Mouse (Mus musculus): ENCODE measurements around the gene Tex14. TPM values are rescaled to one million over a fixed set of nuclear protein-coding genes. Genes with fewer than 3 reads are reported as not detected.

The Tex14 gene
- polyA plus RNA-seq, 1 experiment: 0.08 TPM

DNA sequence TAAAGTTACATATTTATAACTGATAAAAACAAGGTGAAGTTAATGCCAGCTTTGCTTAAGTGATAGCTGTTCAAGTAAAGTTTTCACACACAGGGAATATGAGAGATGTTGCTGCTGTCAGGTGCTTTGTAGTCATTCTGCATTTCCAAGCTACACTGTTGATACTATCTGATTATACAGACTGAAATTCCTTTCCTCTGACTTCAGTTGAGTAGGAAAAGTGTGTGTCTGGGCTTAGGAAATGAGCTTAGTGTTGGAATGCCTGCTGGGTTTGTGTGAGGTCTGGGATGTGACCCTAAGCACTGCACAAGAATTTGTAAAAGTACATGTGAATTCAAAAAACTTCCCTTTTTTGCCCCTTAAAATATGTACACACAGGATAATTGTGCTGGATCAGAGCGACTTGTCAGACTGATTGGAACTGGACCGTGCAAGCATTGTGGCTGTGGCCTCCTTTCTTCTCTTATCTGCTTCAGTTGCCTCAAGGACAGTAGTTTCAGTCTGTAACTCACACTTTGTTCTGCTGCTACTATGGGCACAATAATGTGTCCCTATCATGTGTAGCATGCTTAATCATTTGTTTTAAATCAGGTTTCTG, 150.3 kb downstream of the Tex14 start:
- H3K27ac ChIP-seq (ENCODE audit: insufficient read depth, low read depth, low read length): no peak overlapping the region
- H3K36me3 ChIP-seq (ENCODE audit: control insufficient read depth, insufficient read depth, low read length): no peaks in the 10 kb centered on the region
- H3K4me3 ChIP-seq (ENCODE audit: insufficient read depth, low read depth, low read length): no peak overlapping the region
- H3K27me3 ChIP-seq (replicated peaks; ENCODE audit: control insufficient read depth, insufficient read depth, low read length): no peaks in the 10 kb centered on the region
- no peak for DNase-seq
- TF ChIP-seq POLR2A (IDR thresholded peaks at IDR 0.05; ENCODE audit: low read depth, low read length) (no peak), CTCF (conservative IDR thresholded peaks at IDR 0.05; ENCODE audit: insufficient read depth, insufficient read length, low read depth, low read length) (no peak)
- no peaks in the 10 kb centered on the region for H3K4me1 ChIP-seq (ENCODE audit: control insufficient read depth, insufficient read depth, low read length)
- 47% methylated on average over 2 of the region's 2 CpGs for WGBS

DNA sequence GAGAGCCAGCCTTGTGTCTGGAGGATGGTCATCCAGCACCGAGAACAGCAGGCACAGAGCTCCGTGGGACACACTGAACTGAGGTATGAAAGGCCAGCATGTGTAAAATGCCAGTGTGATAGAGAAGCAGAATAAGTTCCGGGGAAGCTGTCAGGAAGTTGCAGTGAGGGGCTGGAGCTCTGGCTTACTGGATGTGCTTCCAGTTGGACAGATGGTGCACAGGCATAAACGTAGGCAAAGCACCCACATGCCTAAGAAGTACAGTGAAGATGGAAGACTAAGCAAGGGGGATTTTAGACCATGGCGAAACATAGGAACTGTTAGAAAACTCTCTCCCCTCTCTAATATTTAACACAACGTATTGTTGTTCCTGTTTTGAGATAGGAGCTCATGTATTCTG, 156.3 kb downstream of the Tex14 start:
- Histone ChIP-seq H3K27me3 (replicated peaks; ENCODE audit: control insufficient read depth, insufficient read depth, low read length) (no peaks in the 10 kb centered on the region), H3K4me3 (ENCODE audit: insufficient read depth, low read depth, low read length) (no peak overlapping the region), H3K36me3 (ENCODE audit: control insufficient read depth, insufficient read depth, low read length) (no peaks in the 10 kb centered on the region), H3K27ac (ENCODE audit: insufficient read depth, low read depth, low read length) (no peak overlapping the region), H3K4me1 (ENCODE audit: control insufficient read depth, insufficient read depth, low read length) (no peaks in the 10 kb centered on the region)
- 77% methylated on average over 6 of the region's 6 CpGs for WGBS
- no peak for DNase-seq
- TF ChIP-seq CTCF (conservative IDR thresholded peaks at IDR 0.05; ENCODE audit: insufficient read depth, insufficient read length, low read depth, low read length): no peak
- no peak for TF ChIP-seq POLR2A (IDR thresholded peaks at IDR 0.05; ENCODE audit: low read depth, low read length)

DNA sequence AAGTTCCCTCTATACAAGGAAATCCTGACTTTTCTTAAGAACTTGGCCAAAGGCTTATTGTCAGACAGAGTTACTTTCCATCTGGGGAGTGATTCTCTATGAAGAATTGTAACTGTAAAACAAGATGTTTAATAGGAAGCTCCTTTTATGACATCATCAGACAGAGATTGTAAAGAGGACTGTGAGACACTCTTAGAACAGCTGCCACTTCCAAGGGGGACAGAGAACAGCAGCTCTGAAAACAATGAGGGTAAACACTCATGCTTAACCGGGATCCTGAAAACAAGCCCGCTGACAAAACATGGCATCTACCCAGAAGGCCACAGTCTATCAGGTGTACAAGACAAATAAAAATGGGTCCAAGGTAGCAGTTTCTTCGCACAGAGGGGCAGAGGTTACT, 161.6 kb downstream of the Tex14 start, which contains the start of gene Gm11492:
TSS of gene Gm11492 (plus strand) at position 153 of the 400 bp plus-strand sequence.
- no peak within 1 kb of the TSS for H3K27ac ChIP-seq (ENCODE audit: insufficient read depth, low read depth, low read length)
- 72% methylated on average over 3 of the region's 3 CpGs for WGBS

DNA sequence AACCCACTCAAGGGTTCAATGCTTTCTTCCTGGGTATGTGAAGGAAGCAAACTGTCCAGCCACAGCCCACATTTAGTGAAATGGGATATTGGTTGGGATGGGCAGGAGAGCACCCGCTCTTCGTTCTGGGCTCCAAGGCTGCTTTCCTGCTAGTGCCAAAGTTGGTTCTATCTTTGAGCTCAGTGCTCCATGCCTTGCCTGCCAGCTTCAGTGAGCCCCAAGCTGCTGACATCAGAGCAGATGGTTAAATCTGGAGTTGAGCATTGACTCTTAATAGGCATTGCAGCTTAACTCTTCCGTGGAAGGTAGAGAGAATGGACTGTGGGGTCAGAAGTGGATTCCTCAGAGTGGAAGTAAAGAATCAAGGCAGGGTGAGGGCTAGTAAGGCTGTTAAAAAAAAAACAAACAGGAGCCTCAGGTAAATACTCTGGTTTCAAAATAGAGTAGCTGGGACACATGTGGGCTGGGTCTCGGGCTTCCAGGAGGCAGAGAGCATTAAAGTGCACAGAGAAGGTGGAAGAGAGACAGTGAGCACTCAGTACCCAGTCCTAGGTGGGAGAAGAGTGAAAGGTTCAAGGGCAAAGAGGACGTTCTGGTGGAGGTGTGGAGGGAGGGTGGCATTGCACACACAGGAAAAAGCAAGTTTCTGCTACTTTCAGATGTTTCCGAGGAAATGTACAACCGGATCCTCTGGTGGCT, 163.5 kb downstream of the Tex14 start, which contains the start of gene Sept4:
TSS of gene Sept4 (plus strand) at position 649 of the 699 bp plus-strand sequence.
- Histone ChIP-seq H3K4me3 (ENCODE audit: insufficient read depth, low read depth, low read length) (no peak within 1 kb of the TSS), H3K27ac (ENCODE audit: insufficient read depth, low read depth, low read length) (no peak within 1 kb of the TSS), H3K36me3 (ENCODE audit: control insufficient read depth, insufficient read depth, low read length) (no peaks in the 10 kb centered on the region), H3K4me1 (ENCODE audit: control insufficient read depth, insufficient read depth, low read length) (no peaks in the 10 kb centered on the region), H3K27me3 (replicated peaks; ENCODE audit: control insufficient read depth, insufficient read depth, low read length) (no peaks in the 10 kb centered on the region)
- no peak for DNase-seq
- TF ChIP-seq POLR2A (IDR thresholded peaks at IDR 0.05; ENCODE audit: low read depth, low read length) (no peak), CTCF (conservative IDR thresholded peaks at IDR 0.05; ENCODE audit: insufficient read depth, insufficient read length, low read depth, low read length) (no peak)
- 68% methylated on average over 7 of the region's 7 CpGs for WGBS

More for the DNA sequence above, 161.6 kb downstream of the Tex14 start, which contains the start of gene Gm11492:
- no peaks in the 10 kb centered on the region for H3K36me3 ChIP-seq (ENCODE audit: control insufficient read depth, insufficient read depth, low read length)
- no peaks in the 10 kb centered on the region for H3K4me1 ChIP-seq (ENCODE audit: control insufficient read depth, insufficient read depth, low read length)
- H3K4me3 ChIP-seq (ENCODE audit: insufficient read depth, low read depth, low read length): no peak within 1 kb of the TSS
- DNase-seq: no peak
- TF ChIP-seq CTCF (conservative IDR thresholded peaks at IDR 0.05; ENCODE audit: insufficient read depth, insufficient read length, low read depth, low read length) (no peak), POLR2A (IDR thresholded peaks at IDR 0.05; ENCODE audit: low read depth, low read length) (no peak)
- no peaks in the 10 kb centered on the region for H3K27me3 ChIP-seq (replicated peaks; ENCODE audit: control insufficient read depth, insufficient read depth, low read length)

DNA sequence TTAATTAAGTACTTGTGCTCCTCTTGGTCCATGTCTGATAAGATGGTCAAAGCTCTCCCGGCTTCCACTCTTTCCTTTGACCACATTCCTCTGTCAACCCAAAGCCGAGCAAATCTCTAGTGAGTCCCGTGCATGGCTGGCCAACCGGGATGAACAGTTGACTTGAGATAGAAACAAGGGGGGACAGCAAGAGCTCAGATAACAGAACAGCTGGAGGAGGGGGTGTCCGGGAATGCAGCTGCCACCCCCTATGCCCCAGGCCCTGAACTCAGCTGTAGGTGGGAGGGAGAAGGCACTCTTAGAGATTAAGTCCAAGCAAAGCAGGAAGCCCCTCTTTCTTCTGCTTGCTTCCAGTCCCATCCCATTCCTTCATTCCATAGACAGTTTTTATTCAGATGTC, 165.9 kb downstream of the Tex14 start:
- Histone ChIP-seq H3K27ac (ENCODE audit: insufficient read depth, low read depth, low read length) (no peak overlapping the region), H3K4me3 (ENCODE audit: insufficient read depth, low read depth, low read length) (no peak overlapping the region), H3K27me3 (replicated peaks; ENCODE audit: control insufficient read depth, insufficient read depth, low read length) (no peaks in the 10 kb centered on the region), H3K4me1 (ENCODE audit: control insufficient read depth, insufficient read depth, low read length) (no peaks in the 10 kb centered on the region), H3K36me3 (ENCODE audit: control insufficient read depth, insufficient read depth, low read length) (no peaks in the 10 kb centered on the region)
- TF ChIP-seq POLR2A (IDR thresholded peaks at IDR 0.05; ENCODE audit: low read depth, low read length): no peak
- no peak for TF ChIP-seq CTCF (conservative IDR thresholded peaks at IDR 0.05; ENCODE audit: insufficient read depth, insufficient read length, low read depth, low read length)
- 43% methylated on average over 5 of the region's 5 CpGs for WGBS
- no peak for DNase-seq

DNA sequence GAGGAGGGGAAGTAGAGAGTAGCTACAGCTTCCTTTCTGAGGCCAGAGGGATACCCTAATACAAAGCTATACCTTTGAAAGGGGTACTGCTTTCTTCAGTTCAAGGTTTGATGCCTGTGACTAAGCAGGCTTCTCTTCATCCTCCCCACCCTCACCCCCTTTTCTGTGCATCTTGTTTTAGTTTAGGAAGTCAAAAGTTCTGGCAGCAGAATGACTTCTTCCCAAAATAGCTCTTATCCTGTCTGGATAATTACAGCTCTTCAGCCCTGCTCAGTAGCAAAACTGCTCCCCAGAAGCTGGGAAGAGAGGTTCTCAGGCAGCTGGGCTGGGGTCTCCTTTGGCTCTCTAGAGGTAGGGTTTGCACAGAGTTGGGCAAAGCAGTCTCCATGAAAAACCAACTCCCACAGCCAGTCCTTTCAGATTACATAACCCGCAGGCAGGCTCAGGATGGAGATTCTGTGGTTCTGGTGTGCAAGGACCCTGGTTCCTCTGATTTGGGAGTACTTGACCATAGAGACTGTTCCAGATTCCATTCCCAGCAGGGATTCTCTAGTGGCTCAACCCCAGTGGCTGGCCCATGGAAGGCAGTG, 166.6 kb downstream of the Tex14 start:
- TF ChIP-seq POLR2A (IDR thresholded peaks at IDR 0.05; ENCODE audit: low read depth, low read length) (no peak), CTCF (conservative IDR thresholded peaks at IDR 0.05; ENCODE audit: insufficient read depth, insufficient read length, low read depth, low read length) (no peak)
- H3K27me3 ChIP-seq (replicated peaks; ENCODE audit: control insufficient read depth, insufficient read depth, low read length): no peaks in the 10 kb centered on the region
- H3K4me1 ChIP-seq (ENCODE audit: control insufficient read depth, insufficient read depth, low read length): no peaks in the 10 kb centered on the region
- no peaks in the 10 kb centered on the region for H3K36me3 ChIP-seq (ENCODE audit: control insufficient read depth, insufficient read depth, low read length)
- 94% methylated on average over 1 of the region's 1 CpGs for WGBS
- H3K27ac ChIP-seq (ENCODE audit: insufficient read depth, low read depth, low read length): no peak overlapping the region
- no peak overlapping the region for H3K4me3 ChIP-seq (ENCODE audit: insufficient read depth, low read depth, low read length)
- DNase-seq: no peak

DNA sequence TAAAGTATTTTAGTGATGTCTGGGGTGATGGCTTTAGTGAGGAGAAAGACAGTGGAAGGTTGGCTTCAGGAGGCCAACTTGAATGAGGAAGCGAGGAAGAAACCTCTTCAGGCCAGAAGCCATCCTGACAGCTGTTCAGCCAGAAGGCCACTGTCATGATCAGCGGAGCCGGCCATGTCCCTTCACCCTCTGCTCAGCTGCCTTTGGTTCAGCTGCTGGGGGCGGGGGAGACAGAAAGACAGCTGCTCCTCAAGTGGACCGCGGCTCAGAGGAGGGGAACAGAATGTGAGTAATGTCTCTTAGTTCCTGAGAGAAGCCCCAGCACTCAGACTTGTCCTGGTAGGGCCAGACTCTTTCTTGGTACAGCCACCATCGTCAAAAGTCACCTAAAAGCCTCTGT, 168.9 kb downstream of the Tex14 start:
- Histone ChIP-seq H3K4me1 (ENCODE audit: control insufficient read depth, insufficient read depth, low read length) (no peaks in the 10 kb centered on the region; the same call in 1 of the 2 replicates), H3K36me3 (ENCODE audit: control insufficient read depth, insufficient read depth, low read length) (no peaks in the 10 kb centered on the region), H3K4me3 (ENCODE audit: insufficient read depth, low read depth, low read length) (no peak overlapping the region), H3K27me3 (replicated peaks; ENCODE audit: control insufficient read depth, insufficient read depth, low read length) (no peaks in the 10 kb centered on the region), H3K27ac (ENCODE audit: insufficient read depth, low read depth, low read length) (no peak overlapping the region)
- WGBS: 77% methylated on average over 7 of the region's 7 CpGs
- DNase-seq: no peak
- TF ChIP-seq CTCF (conservative IDR thresholded peaks at IDR 0.05; ENCODE audit: insufficient read depth, insufficient read length, low read depth, low read length) (no peak), POLR2A (IDR thresholded peaks at IDR 0.05; ENCODE audit: low read depth, low read length) (no peak)
